Mouse (Mus musculus): ENCODE data around the gene Olfr693. TPM values are rescaled to one million over a fixed set of nuclear protein-coding genes. Genes with fewer than 3 reads are reported as not detected.

Gene Olfr693
- polyA plus RNA-seq (2017; shearing (Covaris generic)), result not detected

GRCm38 (mm10) chr7:106680484-106680883 lies at the start of gene Olfr693:
TSS of gene Olfr693 (minus strand) at chr7:106680584.

GRCm38 (mm10) chr7:106716296-106716695 lies 35.9 kb upstream of the Olfr693 start, which contains the start of gene Olfr695:
TSS of gene Olfr695 (minus strand) at chr7:106716396.

GRCm38 (mm10) chr7:106691714-106692113 lies 11.3 kb upstream of the Olfr693 start, which contains the start of gene Olfr694:
TSS of gene Olfr694 (minus strand) at chr7:106691814.

Other genes with a start within 250 kb of the Olfr693 start
- not detected for gene Olfr694, start 11.2 kb upstream of the Olfr693 start, polyA plus RNA-seq (2017; shearing (Covaris generic))
- not detected for gene Olfr695, start 35.8 kb upstream of the Olfr693 start, polyA plus RNA-seq (2017; shearing (Covaris generic))
- not detected for gene Olfr697, start 61.9 kb upstream of the Olfr693 start, polyA plus RNA-seq (2017; shearing (Covaris generic))
- not detected for gene Olfr698, start 74.8 kb upstream of the Olfr693 start, polyA plus RNA-seq (2017; shearing (Covaris generic))
- not detected for gene Olfr699, start 112.6 kb upstream of the Olfr693 start, polyA plus RNA-seq (2017; shearing (Covaris generic))
- gene Olfr700, start 128.2 kb upstream of the Olfr693 start, polyA plus RNA-seq (2017; shearing (Covaris generic)), result not detected
- not detected for gene Olfr701, start 133.5 kb upstream of the Olfr693 start, polyA plus RNA-seq (2017; shearing (Covaris generic))
- gene Olfr702, start 153.3 kb upstream of the Olfr693 start, polyA plus RNA-seq (2017; shearing (Covaris generic)), result not detected
- gene Olfr703, start 162.8 kb upstream of the Olfr693 start, polyA plus RNA-seq (2017; shearing (Covaris generic)), result not detected
- gene Olfr704, start 182.6 kb upstream of the Olfr693 start, polyA plus RNA-seq (2017; shearing (Covaris generic)), result 0.55 TPM
- not detected for gene Olfr705, start 196.3 kb upstream of the Olfr693 start, polyA plus RNA-seq (2017; shearing (Covaris generic))
- gene Olfr706, start 207.6 kb upstream of the Olfr693 start, polyA plus RNA-seq (2017; shearing (Covaris generic)), result not detected
- not detected for gene Olfr707, start 220.7 kb upstream of the Olfr693 start, polyA plus RNA-seq (2017; shearing (Covaris generic))
- gene Olfr1532-ps1, start 227.4 kb upstream of the Olfr693 start, polyA plus RNA-seq (2017; shearing (Covaris generic)), result not detected